Mouse (Mus musculus): ENCODE results near the gene Unkl.

- TF ChIP-seq POLR2A (IDR thresholded peaks at IDR 0.05; ENCODE audit: low read depth, low read length) (no peak), CTCF (conservative IDR thresholded peaks at IDR 0.05; ENCODE audit: insufficient read depth, insufficient read length, low read depth, low read length) (no peak)
These were observed 12.8 kb upstream of the Unkl start, which contains the start of gene Gm38655 for GRCm38 (mm10) chr17:25175411-25175810.

All from kidney, adult 2 months (tissue).